Mouse (Mus musculus): ENCODE measurements around the gene Spin2d.
A peak's percentile ranks its signal among the peaks of the same experiment; 100 is the strongest.
"Not testable (repeated sequence)": the region's sequence is repeated elsewhere in the genome, so short reads cannot be mapped to it uniquely, and the experiment has no call there.

Gene Spin2d

DNA sequence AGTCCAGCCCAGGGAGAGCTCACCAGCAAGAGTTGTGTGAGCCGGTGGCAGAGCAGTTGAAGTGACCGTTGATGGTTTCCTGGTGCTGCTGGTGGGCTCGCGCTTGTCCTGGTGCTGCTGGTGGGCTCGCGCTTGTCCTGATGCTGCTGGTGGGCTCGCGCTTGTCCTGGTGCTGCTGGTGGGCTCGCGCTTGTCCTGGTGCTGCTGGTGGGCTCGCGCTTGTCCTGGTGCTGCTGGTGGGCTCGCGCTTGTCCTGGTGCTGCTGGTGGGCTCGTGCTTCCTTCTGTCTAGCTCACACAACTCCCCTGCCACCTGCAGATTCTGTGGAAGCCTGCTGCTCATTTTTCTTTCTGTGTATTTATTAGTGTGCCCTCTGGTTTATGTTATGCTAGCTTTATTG lies at the start of gene Spin2d:
TSS of gene Spin2d (minus strand) at position 101 of the 400 bp plus-strand sequence.
- not testable (repeated sequence) for DNase-seq

DNA sequence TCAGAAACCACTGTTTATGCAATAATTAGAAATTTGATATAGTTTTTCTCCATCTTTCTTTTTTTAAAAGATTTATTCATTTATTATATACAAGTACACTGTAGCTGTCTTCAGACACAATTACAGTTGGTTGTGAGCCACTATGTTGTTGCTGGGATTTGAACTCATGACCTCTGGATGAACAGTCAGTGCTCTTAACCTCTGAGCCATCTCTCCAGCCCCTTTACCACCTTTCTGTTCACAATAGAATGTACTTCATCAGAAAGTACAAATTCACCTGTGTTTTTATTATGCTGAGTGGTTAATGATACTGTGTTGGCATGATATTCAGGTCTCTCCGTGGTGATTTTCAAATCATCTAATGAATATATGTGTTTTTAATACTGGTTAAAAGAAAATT lies 48.6 kb upstream of the Spin2d start:
- no peak for DNase-seq

DNA sequence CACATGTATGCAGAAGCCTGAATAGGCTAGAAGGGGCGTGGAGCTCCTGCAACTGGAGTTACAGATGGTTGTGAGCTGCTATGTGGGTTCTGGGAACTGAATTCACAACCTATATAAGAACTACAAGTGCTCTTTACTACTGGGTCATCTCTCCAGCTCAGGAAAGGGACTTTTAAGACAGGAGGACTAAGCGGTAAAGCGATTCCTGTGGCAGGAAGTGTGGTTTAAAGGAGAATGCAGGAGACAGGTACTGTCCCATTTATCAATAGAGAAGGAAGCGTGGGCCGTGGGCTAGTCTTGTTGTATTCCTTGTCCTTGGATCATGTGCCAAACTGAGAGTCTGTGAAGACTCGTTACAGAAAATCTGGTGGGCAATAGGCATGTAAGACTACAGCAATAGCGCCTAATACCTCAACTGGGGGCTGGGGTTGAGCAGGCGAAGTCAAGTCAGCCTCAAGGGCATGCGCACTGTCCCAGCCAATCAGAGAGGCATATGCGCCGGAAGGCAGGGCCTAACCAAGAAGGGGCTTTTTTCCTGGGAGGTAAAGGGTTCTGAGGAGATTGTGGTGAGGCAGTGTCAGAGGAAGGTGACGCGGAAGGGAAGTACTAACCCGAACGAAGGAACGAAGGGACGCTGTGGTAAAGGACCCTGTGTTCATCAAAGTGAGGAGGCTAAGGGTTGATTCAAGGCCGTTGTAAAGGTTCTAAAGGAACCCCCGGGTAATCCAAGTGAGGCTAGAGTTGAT lies 37.2 kb upstream of the Spin2d start, which contains the start of gene Xlr4b:
TSS of gene Xlr4b (plus strand) at position 515 of the 746 bp plus-strand sequence.
- DNase-seq: not testable (repeated sequence)

DNA sequence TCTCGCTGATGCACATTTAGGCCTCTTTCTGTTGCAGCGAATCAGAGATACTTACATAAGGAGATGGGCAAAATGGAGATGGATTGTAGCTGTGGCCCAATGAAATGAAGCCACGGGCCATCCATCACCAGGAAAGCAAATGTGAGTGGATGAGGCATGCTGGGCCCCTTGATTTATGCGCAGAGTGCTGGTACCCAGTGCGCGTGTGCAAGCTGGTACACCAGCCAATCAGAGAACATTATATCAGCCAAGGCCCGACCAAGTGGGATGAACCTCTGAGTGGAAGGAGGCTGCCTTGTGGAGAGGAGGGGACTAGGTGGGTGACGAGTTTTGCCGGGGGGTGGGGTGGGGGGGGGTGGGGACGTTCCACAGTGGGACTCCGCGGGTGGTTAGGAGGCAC lies 15.1 kb upstream of the Spin2d start, which contains the start of gene Xlr3b:
TSS of gene Xlr3b (plus strand) at position 274 of the 400 bp plus-strand sequence.
- DNase-seq: peak in 1 of 2 experiments; percentile 72

DNA sequence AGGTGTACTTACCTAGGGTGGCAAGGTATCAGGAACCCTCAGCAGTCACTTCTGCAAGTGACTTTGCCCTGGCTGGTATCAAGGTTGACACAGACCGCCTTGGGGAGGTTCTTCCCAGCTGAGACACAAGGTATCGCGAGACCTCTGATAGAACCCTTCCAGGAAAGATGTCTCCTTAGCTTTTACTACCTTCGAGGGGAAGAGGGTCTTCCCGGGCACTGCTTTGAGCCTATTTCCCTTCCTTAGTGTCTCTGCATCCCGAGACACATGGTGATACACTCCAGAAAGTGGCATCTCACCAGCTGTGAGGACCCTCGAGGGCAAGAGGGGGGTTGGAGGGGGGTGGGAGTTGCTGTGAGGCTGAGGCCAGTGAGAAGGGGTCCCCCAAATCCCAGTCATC lies 27.4 kb downstream of the Spin2d start, which contains the start of gene DXBay18:
TSS of gene DXBay18 (minus strand) at position 101 of the 400 bp plus-strand sequence.
- not testable (repeated sequence) for DNase-seq

DNA sequence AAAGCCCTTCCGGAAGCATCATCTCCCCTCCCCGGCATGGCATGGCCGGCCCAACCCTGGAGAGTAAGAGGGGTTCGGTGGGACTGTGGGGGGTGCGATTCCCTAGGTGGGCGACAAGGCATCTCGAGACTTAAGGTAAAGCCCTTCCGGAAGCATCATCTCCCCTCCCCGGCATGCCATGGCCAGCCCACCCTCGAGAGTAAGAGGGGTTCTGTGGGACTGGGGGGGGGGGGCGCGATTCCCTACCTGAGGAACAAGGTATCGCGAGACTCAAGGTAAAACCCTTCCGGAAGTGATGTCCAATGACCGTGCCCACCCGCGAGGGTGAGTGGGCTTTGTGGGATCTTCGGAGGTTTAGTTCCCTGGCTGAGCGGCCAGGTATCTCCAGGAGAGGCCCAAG lies 28.3 kb downstream of the Spin2d start, which contains the start of gene Xlr5b:
TSS of gene Xlr5b (plus strand) at position 301 of the 400 bp plus-strand sequence.
- not testable (repeated sequence) for DNase-seq

DNA sequence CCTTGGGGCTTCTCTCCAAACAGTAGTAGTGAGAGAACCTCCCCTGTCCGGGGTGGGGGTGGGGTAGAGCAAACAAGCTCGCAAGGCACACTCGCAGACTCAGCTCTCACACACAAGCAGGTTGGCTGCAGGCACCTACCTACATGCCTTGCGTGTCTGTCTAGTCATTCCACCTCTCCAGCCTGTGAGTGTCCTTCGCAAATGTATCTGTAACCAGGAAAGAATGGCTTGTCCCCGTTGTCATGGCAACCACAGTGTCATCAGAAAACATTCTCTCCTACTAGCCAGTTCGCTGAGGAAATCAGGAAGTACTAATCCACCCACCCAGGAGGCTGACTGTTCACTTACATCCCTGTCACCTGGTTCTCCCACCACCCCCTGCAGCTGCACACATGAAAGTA lies 33.6 kb downstream of the Spin2d start:
- DNase-seq: not testable (repeated sequence)
